In genomic region chr9:63596660-63597059, GRCm38 (mm10) we compare ENCODE assay signal across 14 mouse cellular contexts. TPM values are rescaled to one million over a fixed set of nuclear protein-coding genes. Genes with fewer than 3 reads are reported as not detected.
A peak's percentile ranks its signal among the peaks of the same experiment; 100 is the strongest.
DNase-seq lines count a peak whose midpoint lies in the region; ATAC-seq and TF ChIP-seq lines count a peak whose summit lies in the region.
"Had no signal": no experiment of that assay in that cellular context is flagged by ENCODE, and none has a peak within 500 bp of the region (broad histone marks: within the 10 kb centered on the region; RNA-seq: fewer than 3 reads in every experiment).

No protein-coding gene starts in this region.

- H3K36me3 ChIP-seq in lung, embryonic 14.5 days (ENCODE audit: insufficient read depth): no peaks in the 10 kb centered on the region

- H3K27ac ChIP-seq in lung, embryonic 14.5 days (ENCODE audit: low read depth): no peak overlapping the region
- no peak overlapping the region for H3K27ac ChIP-seq in gastrocnemius, adult 2 months

- no peak for TF ChIP-seq CTCF in lung, embryonic 14.5 days (IDR thresholded peaks at IDR 0.05; ENCODE audit: low read depth)
- TF ChIP-seq CTCF in gastrocnemius, adult 2 months (IDR thresholded peaks at IDR 0.05): no peak

- no peaks in the 10 kb centered on the region for H3K9me3 ChIP-seq in lung, embryonic 14.5 days (ENCODE audit: low read depth, low read length)
- H3K9me3 ChIP-seq: megakaryocyte, embryonic 14.5 days had no signal

- ATAC-seq in lung, embryonic 14.5 days (ENCODE audit: insufficient read depth): no peak
- ATAC-seq in megakaryocyte progenitor cell, adult 5-6 weeks (replicated peaks; ENCODE audit: poor library complexity): no peak
- ATAC-seq: hindbrain, embryonic 16.5 days had no signal

- peak; percentile 31 to 47 for DNase-seq in cerebellum, postnatal 10 days
- DNase-seq in cerebellum, adult 8-10 months: no peak
- DNase-seq in right cerebral cortex, postnatal 14 days: peak; percentile 36
- DNase-seq in right cerebral cortex, adult 18-20 months: no peak
- peak; percentile 73 for DNase-seq in lung, embryonic 14.5 days
- no peak for DNase-seq in thymus, postnatal 0 days (ENCODE audit: low spot score)
- DNase-seq in gastrocnemius, adult 2 months: no peak
- DNase-seq: adrenal gland, postnatal 25 days; embryo, embryonic 11 days; spleen, adult 18-20 months had no signal

- no peak overlapping the region for H3K4me3 ChIP-seq in lung, embryonic 14.5 days (ENCODE audit: low read depth, low read length)
- no peak overlapping the region for H3K4me3 ChIP-seq in gastrocnemius, adult 2 months
- H3K4me3 ChIP-seq: megakaryocyte, embryonic 14.5 days had no signal

- H3K27me3 ChIP-seq in lung, embryonic 14.5 days (ENCODE audit: insufficient read depth, low read length): no peaks in the 10 kb centered on the region

- intact Hi-C loops in gastrocnemius, adult 2 months (cut with DNase I): no loop called here

- no peaks in the 10 kb centered on the region for H3K4me1 ChIP-seq in lung, embryonic 14.5 days (ENCODE audit: insufficient read depth)

- H3K9ac ChIP-seq in lung, embryonic 14.5 days: no peak overlapping the region

- WGBS in lung, embryonic 14.5 days: 55% methylated on average over 9 of the region's 9 CpGs

- H3K4me2 ChIP-seq in lung, embryonic 14.5 days: no peak overlapping the region

RNA-seq across cellular contexts. Expression of gene Iqch, which starts 5.6 kb away (rescaled TPM):
- 0.05 and 0.08 TPM in 2 replicates for polyA plus RNA-seq in lung, embryonic 14.5 days (2014; fragmentation: Nextera tagmentation; extraction: Ambion mirVana)
- 1.4 and 1.9 TPM in 2 replicates for polyA plus RNA-seq in thymus, postnatal 0 days (2015; fragmentation: Nextera tagmentation; extraction: Ambion mirVana)
- total RNA-seq in megakaryocyte progenitor cell, adult 5-6 weeks (2015): not detected in 2 replicates
- total RNA-seq in megakaryocyte progenitor cell, adult 5-6 weeks (2017): not detected in 2 replicates
- total RNA-seq in gastrocnemius, adult 2 months (2021): not detected
- total RNA-seq: granulocyte monocyte progenitor cell, adult 5-6 weeks had no signal

RNA-seq across cellular contexts. Expression of gene Aagab, which starts 5.8 kb away (rescaled TPM):
- 27.3 and 29.1 TPM in 2 replicates for polyA plus RNA-seq in lung, embryonic 14.5 days (2014; fragmentation: Nextera tagmentation; extraction: Ambion mirVana)
- 53.7 and 56.4 TPM in 2 replicates for polyA plus RNA-seq in thymus, postnatal 0 days (2015; fragmentation: Nextera tagmentation; extraction: Ambion mirVana)
- 16.0 and 18.0 TPM in 2 replicates for total RNA-seq in megakaryocyte progenitor cell, adult 5-6 weeks (2015)
- 30.9 and 34.6 TPM in 2 replicates for total RNA-seq in megakaryocyte progenitor cell, adult 5-6 weeks (2017)
- 10 to 100 TPM; 11.1 to 12.2 TPM for total RNA-seq in gastrocnemius, adult 2 months (2021)

Comparison
In these comparisons a context has a peak if more than half of its experiments do, and no peak if none do; other contexts are left out.
1. DNase-seq: peak in cerebellum, postnatal 10 days (2 of 2), right cerebral cortex, postnatal 14 days (single experiment) and lung, embryonic 14.5 days (single experiment); none in cerebellum, adult 8-10 months (single experiment), right cerebral cortex, adult 18-20 months (single experiment), thymus, postnatal 0 days (single experiment) and gastrocnemius, adult 2 months (single experiment).